Mouse (Mus musculus): ENCODE measurements around the gene Scfd2. TPM values are rescaled to one million over a fixed set of nuclear protein-coding genes. Genes with fewer than 3 reads are reported as not detected.
A peak's percentile ranks its signal among the peaks of the same experiment; 100 is the strongest.

The Scfd2 gene
- total and polyA plus RNA-seq, 2 experiments, result 8.5 to 11.5 TPM

GRCm38 (mm10) chr5:74198446-74198845, 333.1 kb downstream of the Scfd2 start:
- WGBS, result 85% methylated on average over 11 of the region's 11 CpGs
- TF ChIP-seq CTCF (IDR thresholded peaks at IDR 0.05; ENCODE audit: low read depth, low read length), result no peak
- no peak for TF ChIP-seq POLR2A (IDR thresholded peaks at IDR 0.05; ENCODE audit: extremely low read depth, insufficient read depth, low read length)
- H3K27me3 ChIP-seq (ENCODE audit: control insufficient read depth, insufficient read depth, low read length), result no peaks in the 10 kb centered on the region

GRCm38 (mm10) chr5:74197541-74198330, 333.8 kb downstream of the Scfd2 start:
- no peaks in the 10 kb centered on the region for H3K79me2 ChIP-seq (ENCODE audit: control insufficient read depth, insufficient read depth, low read length)
- no peak overlapping the region for H3K9ac ChIP-seq (ENCODE audit: low read depth, low read length)
- no peak for DNase-seq (ENCODE audit: extremely low read depth, low read depth, low spot score)

More at GRCm38 (mm10) chr5:74198446-74198845, 333.1 kb downstream of the Scfd2 start:
- Histone ChIP-seq H3K9ac (ENCODE audit: low read depth, low read length) (no peak overlapping the region), H3K79me2 (ENCODE audit: control insufficient read depth, insufficient read depth, low read length) (no peaks in the 10 kb centered on the region), H3K4me3 (ENCODE audit: insufficient read depth, low read depth, low read length) (no peak overlapping the region), H3K4me1 (ENCODE audit: control insufficient read depth, insufficient read depth, low read length) (peaks cover 7% of the 10 kb centered on the region), H3K36me3 (ENCODE audit: control insufficient read depth, insufficient read depth, low read length) (peaks cover 1% of the 10 kb centered on the region; the same call in 1 of the 2 replicates), H3K27ac (replicated peaks; ENCODE audit: insufficient read depth, low read depth, low read length) (no peak overlapping the region)
- DNase-seq (ENCODE audit: extremely low read depth, low read depth, low spot score), result no peak

DNA sequence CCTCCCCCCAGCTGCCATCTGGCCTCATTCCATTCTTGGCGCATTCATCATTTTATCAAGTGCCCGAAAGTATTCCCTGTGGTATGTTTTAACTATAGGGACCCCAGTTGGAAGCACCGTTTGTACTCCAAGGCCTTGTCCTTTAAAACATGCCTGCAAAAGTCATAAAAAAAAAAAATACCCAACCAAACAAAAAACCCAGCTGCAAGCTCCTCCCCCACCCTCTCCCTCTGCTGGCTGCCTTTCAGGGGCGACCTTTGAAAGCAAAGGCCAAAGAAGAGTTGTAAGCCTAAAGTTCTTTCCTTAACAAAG, 335.3 kb downstream of the Scfd2 start:
- Histone ChIP-seq H3K27ac (replicated peaks; ENCODE audit: insufficient read depth, low read depth, low read length) (no peak overlapping the region), H3K9ac (ENCODE audit: low read depth, low read length) (no peak overlapping the region), H3K36me3 (ENCODE audit: control insufficient read depth, insufficient read depth, low read length) (peaks cover 1% of the 10 kb centered on the region; the same call in 1 of the 2 replicates), H3K27me3 (ENCODE audit: control insufficient read depth, insufficient read depth, low read length) (no peaks in the 10 kb centered on the region), H3K4me3 (ENCODE audit: insufficient read depth, low read depth, low read length) (peak overlapping the region; percentile 81; the same call in 1 of the 2 replicates), H3K4me1 (ENCODE audit: control insufficient read depth, insufficient read depth, low read length) (peaks cover 7% of the 10 kb centered on the region), H3K79me2 (ENCODE audit: control insufficient read depth, insufficient read depth, low read length) (no peaks in the 10 kb centered on the region)
- 13% methylated on average over 4 of the region's 4 CpGs for WGBS
- TF ChIP-seq POLR2A (IDR thresholded peaks at IDR 0.05; ENCODE audit: extremely low read depth, insufficient read depth, low read length) (no peak), CTCF (IDR thresholded peaks at IDR 0.05; ENCODE audit: low read depth, low read length) (0 out of 2 replicates have a peak, but pooled peaks have one; percentile 9)
- DNase-seq (ENCODE audit: extremely low read depth, low read depth, low spot score), result peak; percentile 76

More at GRCm38 (mm10) chr5:74197541-74198330, 333.8 kb downstream of the Scfd2 start:
- H3K36me3 ChIP-seq (ENCODE audit: control insufficient read depth, insufficient read depth, low read length), result peaks cover 1% of the 10 kb centered on the region; the same call in 1 of the 2 replicates
- no peak overlapping the region for H3K4me3 ChIP-seq (ENCODE audit: insufficient read depth, low read depth, low read length)
- no peak overlapping the region for H3K27ac ChIP-seq (replicated peaks; ENCODE audit: insufficient read depth, low read depth, low read length)
- no peaks in the 10 kb centered on the region for H3K27me3 ChIP-seq (ENCODE audit: control insufficient read depth, insufficient read depth, low read length)
- 86% methylated on average over 22 of the region's 22 CpGs for WGBS
- H3K4me1 ChIP-seq (ENCODE audit: control insufficient read depth, insufficient read depth, low read length), result peaks cover 7% of the 10 kb centered on the region
- TF ChIP-seq POLR2A (IDR thresholded peaks at IDR 0.05; ENCODE audit: extremely low read depth, insufficient read depth, low read length), result no peak
- no peak for TF ChIP-seq CTCF (IDR thresholded peaks at IDR 0.05; ENCODE audit: low read depth, low read length)

DNA sequence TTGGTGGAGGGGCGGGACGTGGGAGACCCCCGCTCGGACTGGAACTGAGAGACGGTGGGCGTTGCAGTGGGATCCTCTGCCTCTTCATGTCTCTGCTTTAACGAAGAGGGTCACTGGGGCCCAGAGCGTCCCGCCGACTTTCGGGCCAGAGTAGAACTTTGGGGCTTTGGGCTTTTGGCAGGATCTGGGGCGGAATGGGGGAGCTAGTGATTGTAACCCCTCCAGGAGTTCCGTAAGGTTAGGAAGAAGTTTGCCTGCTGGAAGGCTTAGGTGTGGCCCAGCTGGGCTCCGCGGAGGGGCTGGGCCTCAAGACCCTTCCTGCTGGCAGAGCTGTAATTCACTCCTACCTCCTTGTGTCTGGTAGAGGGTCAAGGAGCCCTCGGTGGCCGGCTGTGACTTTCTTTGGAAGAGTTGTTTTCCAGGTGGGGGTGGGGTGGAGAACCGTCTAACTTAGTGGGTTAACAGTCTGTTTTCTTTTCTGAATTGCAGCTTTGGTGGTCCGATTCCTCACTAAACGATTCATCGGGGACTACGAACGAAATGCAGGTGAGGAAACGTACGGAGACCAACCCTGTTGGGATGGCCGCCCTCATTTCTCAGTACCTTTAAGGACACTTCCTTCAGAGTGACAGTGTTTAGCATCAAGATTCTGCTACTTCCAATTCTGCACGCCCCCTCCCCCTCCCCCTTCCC, 335.8 kb downstream of the Scfd2 start:
- H3K4me1 ChIP-seq (ENCODE audit: control insufficient read depth, insufficient read depth, low read length), result peaks cover 7% of the 10 kb centered on the region
- peak overlapping the region; percentile 81 for H3K4me3 ChIP-seq (ENCODE audit: insufficient read depth, low read depth, low read length)
- TF ChIP-seq CTCF (IDR thresholded peaks at IDR 0.05; ENCODE audit: low read depth, low read length) (no peak), POLR2A (IDR thresholded peaks at IDR 0.05; ENCODE audit: extremely low read depth, insufficient read depth, low read length) (no peak)
- H3K36me3 ChIP-seq (ENCODE audit: control insufficient read depth, insufficient read depth, low read length), result peaks cover 1% of the 10 kb centered on the region; the same call in 1 of the 2 replicates
- DNase-seq (ENCODE audit: extremely low read depth, low read depth, low spot score), result peak; percentile 28
- H3K9ac ChIP-seq (ENCODE audit: low read depth, low read length), result peak overlapping the region; percentile 86
- H3K27me3 ChIP-seq (ENCODE audit: control insufficient read depth, insufficient read depth, low read length), result no peaks in the 10 kb centered on the region
- peak overlapping the region; percentile 21 for H3K27ac ChIP-seq (replicated peaks; ENCODE audit: insufficient read depth, low read depth, low read length)
- 6% methylated on average over 27 of the region's 27 CpGs for WGBS
- no peaks in the 10 kb centered on the region for H3K79me2 ChIP-seq (ENCODE audit: control insufficient read depth, insufficient read depth, low read length)

- Histone ChIP-seq H3K79me2 (ENCODE audit: control insufficient read depth, insufficient read depth, low read length) (no peaks in the 10 kb centered on the region), H3K27me3 (ENCODE audit: control insufficient read depth, insufficient read depth, low read length) (no peaks in the 10 kb centered on the region), H3K4me3 (ENCODE audit: insufficient read depth, low read depth, low read length) (peak within 1 kb of the TSS; percentile 81), H3K4me1 (ENCODE audit: control insufficient read depth, insufficient read depth, low read length) (peaks cover 7% of the 10 kb centered on the region), H3K27ac (replicated peaks; ENCODE audit: insufficient read depth, low read depth, low read length) (peak within 1 kb of the TSS; percentile 59), H3K36me3 (ENCODE audit: control insufficient read depth, insufficient read depth, low read length) (peaks cover 1% of the 10 kb centered on the region; the same call in 1 of the 2 replicates), H3K9ac (ENCODE audit: low read depth, low read length) (peak within 1 kb of the TSS; percentile 90)
- peak; percentile 54 for DNase-seq (ENCODE audit: extremely low read depth, low read depth, low spot score)
- WGBS, result under 1% methylated on average over 79 of the region's 82 CpGs
- TF ChIP-seq CTCF (IDR thresholded peaks at IDR 0.05; ENCODE audit: low read depth, low read length) (peak; percentile 11; the same call in 1 of the 2 replicates), POLR2A (IDR thresholded peaks at IDR 0.05; ENCODE audit: extremely low read depth, insufficient read depth, low read length) (peak; percentile 77)
Measured at GRCm38 (mm10) chr5:74194841-74195613, 336.5 kb downstream of the Scfd2 start, which contains the start of gene Rasl11b. Rasl11b (plus strand) TSS chr5:74195286.

All from liver, adult 2 months (tissue).